Mouse (Mus musculus): ENCODE measurements at regions not wholly inside any gene's neighbourhood (a gene's known extent, or its start where the extent isn't known, plus 50 kb on each side); places are given as distances from the start of the nearest gene placed in this dataset.

- no peak overlapping the region for H3K4me3 ChIP-seq (replicated peaks; ENCODE audit: low read length)
- H3K4me1 ChIP-seq (ENCODE audit: control insufficient read depth, insufficient read depth, low read length), result peaks cover 3% of the 10 kb centered on the region; the same call in 1 of the 2 replicates
- H3K9me3 ChIP-seq (ENCODE audit: control insufficient read depth, low read length), result no peaks in the 10 kb centered on the region
- H3K27me3 ChIP-seq (ENCODE audit: control insufficient read depth, insufficient read depth, low read length), result no peaks in the 10 kb centered on the region
- H3K9ac ChIP-seq (ENCODE audit: low read depth, low read length, severe bottlenecking), result no peak overlapping the region
- H3K36me3 ChIP-seq (ENCODE audit: control insufficient read depth, insufficient read depth, low read length), result no peaks in the 10 kb centered on the region
- TF ChIP-seq POLR2A (IDR thresholded peaks at IDR 0.05; ENCODE audit: borderline replicate concordance, extremely low read depth, insufficient read depth, insufficient read length), result no peak
- no peak for ATAC-seq (ENCODE audit: low FRiP score, low read depth)
- DNase-seq (ENCODE audit: low spot score), result no peak
- H3K4me2 ChIP-seq (replicated peaks; ENCODE audit: low read depth, low read length, severe bottlenecking), result no peak overlapping the region
- H3K27ac ChIP-seq (replicated peaks; ENCODE audit: low read depth, low read length), result no peak overlapping the region
- WGBS, result 95% methylated on average over 3 of the region's 3 CpGs
Measured at GRCm38 (mm10) chr5:132881170-132881569, 338.0 kb upstream of the Auts2 start.

- Histone ChIP-seq H3K4me1 (ENCODE audit: control insufficient read depth, insufficient read depth, low read length) (no peaks in the 10 kb centered on the region), H3K9me3 (ENCODE audit: control insufficient read depth, low read length) (no peaks in the 10 kb centered on the region), H3K4me3 (replicated peaks; ENCODE audit: low read length) (no peak overlapping the region), H3K4me2 (replicated peaks; ENCODE audit: low read depth, low read length, severe bottlenecking) (no peak overlapping the region), H3K9ac (ENCODE audit: low read depth, low read length, severe bottlenecking) (no peak overlapping the region), H3K27ac (replicated peaks; ENCODE audit: low read depth, low read length) (no peak overlapping the region), H3K36me3 (ENCODE audit: control insufficient read depth, insufficient read depth, low read length) (no peaks in the 10 kb centered on the region), H3K27me3 (ENCODE audit: control insufficient read depth, insufficient read depth, low read length) (no peaks in the 10 kb centered on the region)
- DNase-seq (ENCODE audit: low spot score), result no peak
- 25% methylated on average over 6 of the region's 6 CpGs for WGBS
- ATAC-seq (ENCODE audit: low FRiP score, low read depth), result no peak
- no peak for TF ChIP-seq POLR2A (IDR thresholded peaks at IDR 0.05; ENCODE audit: borderline replicate concordance, extremely low read depth, insufficient read depth, insufficient read length)
Measured at GRCm38 (mm10) chr5:132876336-132876840, 333.2 kb upstream of the Auts2 start.

GRCm38 (mm10) chr5:132858846-132859510, 315.8 kb upstream of the Auts2 start:
- Histone ChIP-seq H3K9me3 (ENCODE audit: control insufficient read depth, low read length) (no peaks in the 10 kb centered on the region; the same call in 1 of the 2 replicates), H3K27me3 (ENCODE audit: control insufficient read depth, insufficient read depth, low read length) (no peaks in the 10 kb centered on the region), H3K36me3 (ENCODE audit: control insufficient read depth, insufficient read depth, low read length) (no peaks in the 10 kb centered on the region), H3K4me1 (ENCODE audit: control insufficient read depth, insufficient read depth, low read length) (peaks cover 13% of the 10 kb centered on the region), H3K27ac (replicated peaks; ENCODE audit: low read depth, low read length) (no peak overlapping the region), H3K9ac (ENCODE audit: low read depth, low read length, severe bottlenecking) (no peak overlapping the region), H3K4me2 (replicated peaks; ENCODE audit: low read depth, low read length, severe bottlenecking) (no peak overlapping the region), H3K4me3 (replicated peaks; ENCODE audit: low read length) (no peak overlapping the region)
- no peak for TF ChIP-seq POLR2A (IDR thresholded peaks at IDR 0.05; ENCODE audit: borderline replicate concordance, extremely low read depth, insufficient read depth, insufficient read length)
- ATAC-seq (ENCODE audit: low FRiP score, low read depth) (no peak), DNase-seq (ENCODE audit: low spot score) (no peak)
- 70% methylated on average over 5 of the region's 5 CpGs for WGBS

GRCm38 (mm10) chr5:132855619-132856510, 312.7 kb upstream of the Auts2 start:
- no peaks in the 10 kb centered on the region for H3K9me3 ChIP-seq (ENCODE audit: control insufficient read depth, low read length)
- peak; percentile 94 for DNase-seq (ENCODE audit: low spot score)
- 14% methylated on average over 4 of the region's 4 CpGs for WGBS
- H3K27me3 ChIP-seq (ENCODE audit: control insufficient read depth, insufficient read depth, low read length), result no peaks in the 10 kb centered on the region
- no peaks in the 10 kb centered on the region for H3K36me3 ChIP-seq (ENCODE audit: control insufficient read depth, insufficient read depth, low read length)
- no peak overlapping the region for H3K9ac ChIP-seq (ENCODE audit: low read depth, low read length, severe bottlenecking)
- peak; percentile 94 for ATAC-seq (ENCODE audit: low FRiP score, low read depth)
- peak overlapping the region; percentile 68 for H3K27ac ChIP-seq (replicated peaks; ENCODE audit: low read depth, low read length)
- H3K4me1 ChIP-seq (ENCODE audit: control insufficient read depth, insufficient read depth, low read length), result peaks cover 16% of the 10 kb centered on the region
- no peak for TF ChIP-seq POLR2A (IDR thresholded peaks at IDR 0.05; ENCODE audit: borderline replicate concordance, extremely low read depth, insufficient read depth, insufficient read length)
- H3K4me3 ChIP-seq (replicated peaks; ENCODE audit: low read length), result no peak overlapping the region
- H3K4me2 ChIP-seq (replicated peaks; ENCODE audit: low read depth, low read length, severe bottlenecking), result peak overlapping the region; percentile 13; the same call in 1 of the 2 replicates

GRCm38 (mm10) chr5:132850770-132851169, 307.6 kb upstream of the Auts2 start:
- H3K27ac ChIP-seq (replicated peaks; ENCODE audit: low read depth, low read length), result no peak overlapping the region
- DNase-seq (ENCODE audit: low spot score), result no peak
- H3K9me3 ChIP-seq (ENCODE audit: control insufficient read depth, low read length), result no peaks in the 10 kb centered on the region
- no peak for TF ChIP-seq POLR2A (IDR thresholded peaks at IDR 0.05; ENCODE audit: borderline replicate concordance, extremely low read depth, insufficient read depth, insufficient read length)
- H3K27me3 ChIP-seq (ENCODE audit: control insufficient read depth, insufficient read depth, low read length), result no peaks in the 10 kb centered on the region
- H3K4me3 ChIP-seq (replicated peaks; ENCODE audit: low read length), result no peak overlapping the region
- H3K9ac ChIP-seq (ENCODE audit: low read depth, low read length, severe bottlenecking), result no peak overlapping the region
- no peak for ATAC-seq (ENCODE audit: low FRiP score, low read depth)
- H3K4me1 ChIP-seq (ENCODE audit: control insufficient read depth, insufficient read depth, low read length), result peaks cover 12% of the 10 kb centered on the region
- WGBS, result 85% methylated on average over 6 of the region's 6 CpGs
- no peaks in the 10 kb centered on the region for H3K36me3 ChIP-seq (ENCODE audit: control insufficient read depth, insufficient read depth, low read length)
- H3K4me2 ChIP-seq (replicated peaks; ENCODE audit: low read depth, low read length, severe bottlenecking), result no peak overlapping the region
